Mouse (Mus musculus) E14TG2a.4 (cell line): ENCODE measurements around the gene Prkca.
A peak's percentile ranks its signal among the peaks of the same experiment; 100 is the strongest.

Experiments used
- H3K27me3 ChIP-seq: 2 replicates; pipeline ENCODE4 v1.6.1; 2014; ENCODE audit warnings: low read length, control low read depth; ENCODE audit not compliant: insufficient read depth
- H3K36me3 ChIP-seq: 2 replicates; pipeline ENCODE4 v1.6.1; 2014; ENCODE audit warnings: low read length, control low read depth; ENCODE audit not compliant: insufficient read depth
- H3K4me1 ChIP-seq: replicated peaks from 2 replicates; pipeline ENCODE4 v1.6.1; 2014; ENCODE audit warnings: low read depth, low read length, control low read depth
- H3K4me3 ChIP-seq: replicated peaks from 2 replicates; pipeline ENCODE4 v1.5.1; 2014; ENCODE audit warnings: mild to moderate bottlenecking, low read length
- H3K9me3 ChIP-seq: 2 replicates; pipeline ENCODE4 v1.6.1; 2014; ENCODE audit warnings: low read length, control low read depth
- CTCF ChIP-seq: conservative IDR thresholded peaks from 2 replicates; pipeline ENCODE4 v1.5.1; 2014; ENCODE audit warnings: low read length
- NANOG ChIP-seq: IDR thresholded peaks from 2 replicates; pipeline ENCODE4 v1.6.1; 2014; ENCODE audit warnings: borderline replicate concordance, low read length, mixed read lengths
- POU5F1 ChIP-seq: IDR thresholded peaks from 2 replicates; pipeline ENCODE4 v1.6.1; 2014; ENCODE audit warnings: low read length, borderline replicate concordance

The Prkca gene

GRCm38 (mm10) chr11:108135407-108136159, 208.1 kb downstream of the Prkca start:
- no peaks in the 10 kb centered on the region for H3K27me3 ChIP-seq

GRCm38 (mm10) chr11:108128593-108128992, 215.1 kb downstream of the Prkca start:
- TF ChIP-seq NANOG (no peak), CTCF (peak; percentile 32; the same call in 1 of the 2 replicates)
- Histone ChIP-seq H3K9me3 (no peaks in the 10 kb centered on the region), H3K36me3 (no peaks in the 10 kb centered on the region), H3K4me1 (no peaks in the 10 kb centered on the region), H3K4me3 (no peak overlapping the region), H3K27me3 (no peaks in the 10 kb centered on the region)

More at GRCm38 (mm10) chr11:108135407-108136159, 208.1 kb downstream of the Prkca start:
- Histone ChIP-seq H3K9me3 (no peaks in the 10 kb centered on the region), H3K36me3 (no peaks in the 10 kb centered on the region), H3K4me3 (no peak overlapping the region), H3K4me1 (no peaks in the 10 kb centered on the region)
- TF ChIP-seq POU5F1 = no peak
- no peak for TF ChIP-seq NANOG
- peak; percentile 40 for TF ChIP-seq CTCF

GRCm38 (mm10) chr11:108127908-108128307, 215.8 kb downstream of the Prkca start:
- no peaks in the 10 kb centered on the region for H3K4me1 ChIP-seq
- TF ChIP-seq NANOG = no peak
- no peak for TF ChIP-seq POU5F1
- no peak for TF ChIP-seq CTCF
- H3K27me3 ChIP-seq = no peaks in the 10 kb centered on the region
- H3K36me3 ChIP-seq = no peaks in the 10 kb centered on the region
- H3K4me3 ChIP-seq = no peak overlapping the region
- no peaks in the 10 kb centered on the region for H3K9me3 ChIP-seq

GRCm38 (mm10) chr11:108122486-108122885, 221.2 kb downstream of the Prkca start:
- Histone ChIP-seq H3K27me3 (no peaks in the 10 kb centered on the region), H3K4me1 (no peaks in the 10 kb centered on the region), H3K36me3 (no peaks in the 10 kb centered on the region), H3K9me3 (no peaks in the 10 kb centered on the region), H3K4me3 (no peak overlapping the region)
- no peak for TF ChIP-seq NANOG
- no peak for TF ChIP-seq CTCF
- TF ChIP-seq POU5F1 = no peak

- no peaks in the 10 kb centered on the region for H3K27me3 ChIP-seq
- H3K4me1 ChIP-seq = no peaks in the 10 kb centered on the region
- H3K9me3 ChIP-seq = no peaks in the 10 kb centered on the region
- H3K36me3 ChIP-seq = no peaks in the 10 kb centered on the region
- TF ChIP-seq POU5F1 = no peak
- no peak for TF ChIP-seq NANOG
- TF ChIP-seq CTCF = no peak
- H3K4me3 ChIP-seq = no peak overlapping the region
These were observed 223.0 kb downstream of the Prkca start for GRCm38 (mm10) chr11:108120708-108121107.

- H3K36me3 ChIP-seq = no peaks in the 10 kb centered on the region
- H3K9me3 ChIP-seq = no peaks in the 10 kb centered on the region
- H3K4me1 ChIP-seq = no peaks in the 10 kb centered on the region
- H3K27me3 ChIP-seq = no peaks in the 10 kb centered on the region
- H3K4me3 ChIP-seq = no peak overlapping the region
- TF ChIP-seq CTCF = no peak
- TF ChIP-seq POU5F1 = no peak
- TF ChIP-seq NANOG = no peak
These were observed 223.9 kb downstream of the Prkca start for GRCm38 (mm10) chr11:108119785-108120184.

- TF ChIP-seq NANOG (no peak), CTCF (no peak), POU5F1 (no peak)
- Histone ChIP-seq H3K27me3 (no peaks in the 10 kb centered on the region), H3K4me3 (no peak overlapping the region), H3K4me1 (no peaks in the 10 kb centered on the region), H3K9me3 (no peaks in the 10 kb centered on the region), H3K36me3 (no peaks in the 10 kb centered on the region)
These were observed 224.9 kb downstream of the Prkca start for GRCm38 (mm10) chr11:108118814-108119213.

GRCm38 (mm10) chr11:108118221-108118620, 225.5 kb downstream of the Prkca start:
- Histone ChIP-seq H3K4me3 (no peak overlapping the region), H3K9me3 (no peaks in the 10 kb centered on the region), H3K27me3 (no peaks in the 10 kb centered on the region), H3K36me3 (no peaks in the 10 kb centered on the region), H3K4me1 (no peaks in the 10 kb centered on the region)
- TF ChIP-seq NANOG = no peak
- TF ChIP-seq POU5F1 = no peak
- no peak for TF ChIP-seq CTCF
